Mouse (Mus musculus): Measurements from ENCODE around the gene Gm20388.
A peak's percentile ranks its signal among the peaks of the same experiment; 100 is the strongest.

Gm20388 gene

GRCm38 (mm10) chr8:120839031-120839430 is 928.4 kb downstream of the Gm20388 start:
- DNase-seq, result no peak

DNA sequence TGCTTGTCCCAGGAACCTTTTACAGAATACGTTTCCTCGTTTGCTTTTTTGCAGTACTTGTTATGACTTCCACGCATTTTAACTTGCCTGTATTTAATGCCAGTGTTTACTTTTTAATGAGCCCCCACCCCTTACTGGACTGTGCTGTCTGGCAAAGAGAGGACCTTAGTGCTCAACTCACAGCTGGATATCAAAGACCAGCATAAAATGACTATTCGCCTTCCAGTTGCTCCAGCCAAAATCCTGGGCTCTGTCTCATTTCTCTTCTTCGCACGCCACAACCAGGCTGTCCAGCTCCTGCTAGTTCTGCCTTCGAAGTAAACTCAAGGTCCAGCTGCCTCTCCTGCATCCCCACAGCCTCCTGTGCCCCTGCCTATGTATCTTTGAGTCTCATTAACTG is 932.4 kb downstream of the Gm20388 start:
- no peak for DNase-seq

DNA sequence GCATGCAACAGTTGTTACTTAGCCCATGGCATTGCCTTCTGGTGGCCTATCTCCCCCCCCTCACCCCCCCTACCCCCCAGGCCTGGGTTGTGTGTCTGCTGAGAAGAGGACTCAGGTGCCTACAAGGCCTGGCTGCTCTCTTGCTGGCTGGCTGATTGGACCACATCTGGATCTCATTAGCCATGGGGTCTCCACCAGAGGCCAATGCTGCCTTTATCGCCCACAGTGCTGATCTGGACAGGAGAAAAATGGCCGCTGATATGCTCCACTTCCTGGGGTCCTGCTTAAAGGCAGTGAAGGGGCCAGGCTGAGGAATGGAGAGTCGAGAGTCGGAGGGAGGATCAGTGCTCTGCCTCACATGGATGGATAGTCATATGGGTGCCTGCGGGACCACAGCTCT is 935.4 kb downstream of the Gm20388 start:
- DNase-seq, result no peak

DNA sequence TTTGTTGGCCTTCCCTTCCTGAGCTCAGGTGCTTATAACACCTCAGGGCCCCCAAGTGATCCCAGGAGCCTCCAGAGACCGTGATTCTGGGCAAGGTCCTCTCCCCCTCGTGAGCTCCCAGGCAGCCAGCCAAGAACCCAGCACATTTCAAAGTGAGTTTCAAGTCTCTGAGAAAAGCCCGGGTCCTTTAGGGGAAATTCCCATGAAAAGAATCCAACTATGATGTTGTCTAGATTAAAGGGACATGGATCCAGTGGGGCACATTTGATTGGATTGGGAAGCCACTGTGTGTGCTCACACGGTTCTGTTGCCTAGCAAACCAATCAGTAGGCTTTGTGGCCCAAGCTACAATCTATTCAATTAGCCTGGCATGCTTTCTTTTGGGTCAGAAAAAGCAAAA is 936.6 kb downstream of the Gm20388 start:
- peak; percentile 58 for DNase-seq

DNA sequence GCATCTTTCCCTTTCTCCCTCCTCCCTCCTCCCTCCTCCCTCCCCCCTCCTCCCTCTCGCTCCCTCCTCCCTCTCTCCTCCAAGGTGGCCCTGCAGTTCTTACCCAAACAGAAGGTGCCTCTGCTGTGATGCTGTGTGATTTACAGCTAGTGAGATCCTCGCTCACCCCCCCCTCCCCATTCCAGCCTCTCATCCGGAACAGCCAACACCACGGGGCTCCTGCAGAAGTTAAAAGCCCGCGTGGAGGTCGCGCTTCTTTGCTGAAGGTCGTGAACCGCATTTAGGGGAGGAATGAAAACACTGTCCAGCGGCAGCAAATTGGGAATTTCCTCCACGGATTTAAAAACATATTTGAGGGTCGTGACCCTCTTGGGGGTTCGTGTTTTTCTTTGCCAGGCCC is 937.1 kb downstream of the Gm20388 start:
- DNase-seq, result no peak

- no peak for DNase-seq
Observed at GRCm38 (mm10) chr8:120848434-120848833, 937.8 kb downstream of the Gm20388 start.

- DNase-seq, result no peak
Observed at GRCm38 (mm10) chr8:120851411-120851810, 940.8 kb downstream of the Gm20388 start.

DNA sequence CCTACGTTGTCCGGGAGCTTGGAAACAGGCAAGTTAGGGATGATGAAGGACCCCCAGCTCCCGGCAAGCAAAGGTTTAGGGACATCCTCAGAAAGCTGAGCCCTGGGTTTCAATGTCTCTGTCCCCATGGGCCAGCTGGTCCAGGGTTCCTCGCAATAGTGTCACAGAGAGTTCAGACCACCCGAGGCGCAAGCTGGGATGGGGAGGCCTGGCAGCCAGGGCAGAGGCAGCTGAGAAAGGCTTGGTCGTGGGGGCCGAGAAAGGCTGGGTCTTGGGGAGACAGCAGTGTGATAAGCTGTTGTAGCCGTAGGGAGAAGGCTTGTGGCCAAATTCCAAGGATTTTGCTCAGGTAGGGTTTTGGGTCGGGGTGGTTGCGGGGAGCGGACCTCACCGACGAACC is 949.2 kb downstream of the Gm20388 start:
- DNase-seq, result peak; percentile 43

- peak; percentile 80 for DNase-seq
Observed at GRCm38 (mm10) chr8:120860423-120861126, 949.9 kb downstream of the Gm20388 start.

DNA sequence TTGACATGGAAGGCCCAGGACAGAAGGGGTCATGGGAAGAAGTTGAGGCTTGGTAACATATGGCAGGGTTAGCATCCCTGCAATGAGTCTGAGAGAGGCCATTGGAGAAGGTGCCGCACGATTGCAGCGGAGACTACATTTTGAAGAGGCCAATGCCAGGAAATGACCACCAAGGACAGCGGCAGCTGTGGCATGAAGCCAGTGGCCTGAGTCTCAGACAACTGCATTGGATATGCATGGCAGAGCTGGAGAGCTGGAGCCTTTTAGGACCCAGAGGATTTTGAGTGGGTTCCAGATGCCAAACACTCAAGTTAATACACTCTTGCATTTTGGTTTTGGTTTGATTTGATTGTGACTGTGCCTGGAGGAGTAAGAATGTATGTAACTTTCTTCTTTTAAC is 953.0 kb downstream of the Gm20388 start:
- DNase-seq, result peak; percentile 71

DNA sequence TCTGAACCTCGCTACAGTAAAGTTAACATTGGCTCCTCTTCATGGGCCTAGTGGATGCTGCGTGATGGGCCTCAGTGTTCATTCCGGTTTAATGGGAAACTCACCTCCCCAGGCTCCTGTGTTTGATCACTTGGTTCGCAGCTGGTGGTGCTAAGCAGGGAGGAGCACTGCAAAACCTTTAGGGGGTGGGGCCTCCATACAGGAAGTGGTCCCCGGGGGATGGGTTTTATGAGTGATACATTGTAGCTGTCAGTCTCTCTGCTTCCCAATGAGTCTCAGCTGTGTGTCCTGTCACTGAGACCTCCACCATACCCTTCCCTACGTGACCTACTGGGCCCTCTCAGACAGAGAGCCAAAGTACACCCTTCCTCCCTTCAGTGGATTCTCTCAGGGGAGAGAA is 956.7 kb downstream of the Gm20388 start:
- DNase-seq, result no peak

DNA sequence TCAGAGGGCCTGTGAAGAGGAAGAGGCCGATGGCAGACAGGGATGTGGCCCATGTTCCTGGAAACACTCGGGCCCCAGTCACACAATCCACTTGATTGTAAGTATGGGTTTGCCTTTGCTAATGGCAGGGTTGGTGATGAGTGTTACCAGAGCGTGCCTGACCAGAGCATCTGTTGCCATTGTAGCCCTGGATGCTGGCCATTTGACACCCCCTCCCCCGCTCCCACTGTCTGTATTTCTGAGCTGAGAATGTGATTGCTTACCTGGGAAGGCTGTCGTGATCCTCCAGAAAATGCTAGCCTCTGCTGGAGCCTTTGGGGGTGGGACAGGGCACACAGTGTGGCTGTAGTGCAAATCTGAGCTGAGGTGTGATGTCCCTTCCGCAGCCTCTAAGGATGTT is 962.0 kb downstream of the Gm20388 start:
- DNase-seq, result no peak

- peak; percentile 85 for DNase-seq
Observed at GRCm38 (mm10) chr8:120876010-120876918, 965.6 kb downstream of the Gm20388 start.

- peak; percentile 50 for DNase-seq
Observed at GRCm38 (mm10) chr8:120877005-120877404, 966.4 kb downstream of the Gm20388 start.

- DNase-seq, result peak; percentile 57
Observed at GRCm38 (mm10) chr8:120879928-120880327, 969.3 kb downstream of the Gm20388 start.

DNA sequence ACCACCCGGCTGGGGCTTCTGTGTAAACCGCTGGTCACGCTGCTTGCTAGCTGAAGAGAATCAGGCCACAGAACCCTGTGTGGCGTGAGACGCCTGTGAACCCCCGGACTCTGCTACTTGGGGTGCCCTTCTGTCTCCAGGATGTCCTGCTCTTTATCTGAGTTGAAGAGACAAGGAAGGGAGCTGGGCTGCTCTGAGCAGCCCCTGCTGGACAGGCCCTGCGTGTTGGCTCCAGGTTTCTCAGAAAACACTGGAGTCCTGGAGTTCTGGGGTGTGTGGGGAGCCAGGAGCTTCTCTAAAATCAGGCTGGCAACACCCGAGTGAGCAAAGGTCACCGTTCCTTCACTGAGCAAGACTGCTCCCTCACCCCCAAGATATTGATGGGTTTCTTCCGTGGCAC is 971.0 kb downstream of the Gm20388 start:
- no peak for DNase-seq

DNA sequence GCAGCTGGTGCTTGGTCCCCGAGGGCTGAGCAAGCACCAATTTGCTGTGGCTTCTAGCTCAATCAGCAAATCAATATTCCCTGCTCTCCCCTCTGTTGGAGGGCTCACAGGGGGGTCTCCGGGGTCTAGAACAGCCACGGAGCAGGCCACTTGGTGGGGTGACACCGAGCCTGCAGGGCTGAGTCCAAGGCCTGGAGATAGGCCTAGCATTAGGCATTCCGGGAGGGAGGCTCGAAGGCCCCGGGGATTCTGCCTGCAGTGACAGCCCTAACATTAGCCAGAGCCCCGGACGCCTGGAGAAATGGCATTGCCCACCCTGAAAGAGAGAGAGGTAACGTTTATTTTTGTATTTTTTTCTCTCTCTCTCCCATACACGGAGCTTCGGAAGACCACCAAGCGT is 972.0 kb downstream of the Gm20388 start:
- no peak for DNase-seq

GRCm38 (mm10) chr8:120883369-120883768 is 972.7 kb downstream of the Gm20388 start:
- no peak for DNase-seq

DNA sequence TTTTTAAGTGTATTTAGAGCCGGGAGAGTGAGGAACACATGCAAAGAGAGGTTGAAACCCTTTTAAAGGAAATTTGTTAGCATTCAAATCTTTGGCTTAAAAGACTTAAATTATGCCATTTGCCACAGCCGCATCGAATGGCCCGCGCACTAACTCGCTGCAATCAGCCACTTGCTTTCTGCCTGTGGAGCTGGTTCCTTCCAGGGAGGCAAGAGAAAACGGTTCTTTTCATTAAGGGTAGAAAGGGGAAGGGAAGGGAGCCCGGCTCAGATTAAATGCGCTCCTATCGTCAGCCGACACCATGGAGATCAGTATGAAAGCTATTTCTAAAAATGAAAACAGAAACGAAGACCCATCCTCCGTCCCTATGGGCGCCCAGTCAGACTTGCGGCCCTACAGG is 973.2 kb downstream of the Gm20388 start:
- no peak for DNase-seq

- no peak for DNase-seq
Observed at GRCm38 (mm10) chr8:120884881-120885280, 974.2 kb downstream of the Gm20388 start.

GRCm38 (mm10) chr8:120887254-120887653 is 976.6 kb downstream of the Gm20388 start:
- DNase-seq, result no peak

GRCm38 (mm10) chr8:120888005-120888404 is 977.4 kb downstream of the Gm20388 start:
- DNase-seq, result no peak

GRCm38 (mm10) chr8:120889189-120889588 is 978.5 kb downstream of the Gm20388 start:
- DNase-seq, result no peak

DNA sequence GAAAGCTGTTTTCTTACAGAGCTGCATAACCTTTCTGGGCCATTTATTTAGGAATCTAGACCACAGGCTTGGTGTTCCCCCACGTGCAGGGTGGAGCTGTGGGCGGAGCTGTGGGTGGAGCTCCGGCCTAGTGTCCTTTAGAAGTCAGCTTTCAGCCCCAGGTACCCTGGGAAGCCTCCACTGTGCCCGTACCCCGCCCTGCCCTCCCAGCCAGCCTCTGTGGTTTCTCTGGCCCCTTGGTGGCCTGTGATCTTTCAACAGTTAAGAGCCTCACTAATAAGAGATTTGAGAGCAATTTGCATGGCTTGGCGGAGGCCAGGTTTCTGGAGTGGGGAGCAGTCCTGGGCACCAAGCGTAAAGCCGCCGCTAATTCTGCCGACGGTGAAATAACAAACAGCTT is 979.4 kb downstream of the Gm20388 start:
- no peak for DNase-seq
